Mouse (Mus musculus) B cell, adult (primary cell): ENCODE results near the gene Spsb2. TPM values are rescaled to one million over a fixed set of nuclear protein-coding genes. Genes with fewer than 3 reads are reported as not detected.

Experiments used
- total RNA-seq: library from RNA; stranded (reverse); gene quantifications from 4 replicates; pipeline ENCODE4 v1.2.4, GENCODE M21; 2023; ENCODE audit not compliant: inconsistent age

Spsb2 gene
- 4.3 to 8.0 TPM (median 5.3 TPM) in 4 replicates for total RNA-seq

DNA sequence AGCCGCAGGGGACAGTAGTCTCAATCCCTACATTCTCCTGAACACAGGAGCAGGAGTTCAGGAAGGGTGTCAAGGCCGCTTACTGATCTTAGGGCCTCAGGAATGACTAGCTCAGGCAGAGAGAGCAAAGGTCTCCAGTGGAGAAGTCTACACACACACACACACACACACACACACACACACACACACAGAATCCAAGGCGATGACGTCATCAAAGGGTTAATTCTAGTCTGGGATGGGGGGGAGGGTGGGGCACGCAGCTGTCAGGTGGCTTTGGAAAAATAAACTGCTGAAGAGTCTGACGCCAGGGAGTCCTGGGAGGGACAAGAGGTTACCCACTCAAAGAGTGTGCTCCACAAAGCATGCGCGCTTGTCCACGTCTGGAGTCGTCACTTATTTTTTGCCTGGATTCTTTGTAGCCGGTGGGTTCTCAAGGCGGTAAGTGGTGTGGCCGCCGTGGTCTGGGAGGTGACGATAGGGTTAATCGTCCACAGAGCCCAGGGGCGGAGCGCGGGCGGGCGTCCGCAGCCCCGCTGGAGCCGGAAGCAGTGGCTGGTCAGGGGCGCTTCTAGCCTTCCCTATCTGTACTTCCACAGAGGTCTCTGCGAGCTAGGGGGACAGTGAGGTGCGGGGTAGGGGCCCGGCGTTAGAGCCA, at the start of gene Spsb2:
Gene Spsb2, plus strand, starts transcription at position 304 of the 655 bp plus-strand sequence.

DNA sequence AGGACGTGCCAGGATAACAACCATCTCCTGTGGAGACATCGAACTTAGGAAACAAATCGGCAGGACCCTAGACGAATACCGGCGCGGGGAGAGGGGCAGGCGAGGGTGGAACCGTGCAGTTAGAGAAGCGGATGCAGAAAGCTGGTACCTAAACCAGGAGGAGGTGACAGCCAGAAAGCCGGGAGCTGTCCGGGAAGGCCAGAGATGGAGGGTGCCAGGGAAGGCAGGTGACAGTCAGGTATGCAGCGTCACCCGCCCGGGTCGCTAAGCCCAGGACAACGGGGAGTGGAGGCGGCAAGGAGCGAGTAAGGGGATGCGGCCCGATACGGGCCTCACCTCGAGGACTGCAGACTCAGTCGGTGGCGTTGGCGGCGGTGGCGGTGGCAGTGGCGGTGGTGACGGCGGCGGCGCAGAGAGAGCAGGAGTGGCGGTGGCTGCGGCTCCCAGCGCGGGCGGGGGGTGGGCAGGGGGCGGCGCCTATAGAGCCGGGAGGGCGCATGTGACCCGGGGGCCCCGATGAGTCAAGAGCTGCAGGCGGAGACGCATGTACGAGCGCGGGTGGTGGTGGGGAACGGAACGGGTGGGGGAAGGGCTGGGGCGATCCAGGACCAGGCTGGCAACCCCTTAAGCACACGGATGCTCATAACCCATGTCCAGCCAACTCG, 39.2 kb upstream of the Spsb2 start, which contains the start of gene Eno2:
Gene Eno2, minus strand, starts transcription at position 573 of the 665 bp plus-strand sequence.

DNA sequence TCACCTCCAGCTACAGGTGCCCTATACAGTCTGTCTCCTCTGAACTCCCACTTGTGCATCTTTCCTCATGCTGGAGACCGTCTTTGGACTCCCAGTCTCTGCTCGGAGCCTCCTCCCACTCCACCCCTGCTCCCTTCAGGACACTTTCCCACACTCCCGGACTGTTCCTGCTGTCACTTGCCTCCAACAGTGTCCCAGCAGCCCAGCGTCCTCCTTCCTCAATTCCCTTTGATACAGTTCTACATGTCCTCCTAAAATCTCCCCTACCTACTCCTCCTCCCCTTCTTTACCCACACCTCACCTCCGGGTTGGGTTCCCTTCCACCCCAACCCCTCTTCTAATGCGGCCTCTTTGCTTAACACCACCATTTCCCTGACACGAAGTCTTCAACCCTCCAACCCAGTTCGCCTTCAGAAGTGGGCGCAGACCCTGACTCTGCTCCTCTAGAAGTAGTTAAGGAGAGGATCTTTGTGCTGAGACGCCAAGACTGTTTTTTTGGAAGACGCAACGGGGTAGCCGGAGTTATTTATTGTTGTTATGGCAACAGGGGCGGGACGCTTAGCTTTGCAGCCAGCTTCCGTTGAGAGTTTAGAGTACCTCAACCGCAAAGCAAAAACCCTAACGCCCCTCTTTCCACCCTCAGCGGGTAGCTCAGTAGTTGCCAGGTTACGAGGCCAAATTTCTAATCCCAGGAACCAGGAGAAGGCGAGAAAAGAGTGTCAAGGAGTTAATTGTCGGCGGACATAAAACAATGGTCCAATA, 29.1 kb upstream of the Spsb2 start, which contains the start of gene Lrrc23:
Gene Lrrc23, minus strand, starts transcription at position 506 of the 762 bp plus-strand sequence.

GRCm38 (mm10) chr6:124813933-124814332, 5.5 kb downstream of the Spsb2 start, which contains the start of gene Tpi1:
Gene Tpi1, minus strand, starts transcription at chr6:124814296.

DNA sequence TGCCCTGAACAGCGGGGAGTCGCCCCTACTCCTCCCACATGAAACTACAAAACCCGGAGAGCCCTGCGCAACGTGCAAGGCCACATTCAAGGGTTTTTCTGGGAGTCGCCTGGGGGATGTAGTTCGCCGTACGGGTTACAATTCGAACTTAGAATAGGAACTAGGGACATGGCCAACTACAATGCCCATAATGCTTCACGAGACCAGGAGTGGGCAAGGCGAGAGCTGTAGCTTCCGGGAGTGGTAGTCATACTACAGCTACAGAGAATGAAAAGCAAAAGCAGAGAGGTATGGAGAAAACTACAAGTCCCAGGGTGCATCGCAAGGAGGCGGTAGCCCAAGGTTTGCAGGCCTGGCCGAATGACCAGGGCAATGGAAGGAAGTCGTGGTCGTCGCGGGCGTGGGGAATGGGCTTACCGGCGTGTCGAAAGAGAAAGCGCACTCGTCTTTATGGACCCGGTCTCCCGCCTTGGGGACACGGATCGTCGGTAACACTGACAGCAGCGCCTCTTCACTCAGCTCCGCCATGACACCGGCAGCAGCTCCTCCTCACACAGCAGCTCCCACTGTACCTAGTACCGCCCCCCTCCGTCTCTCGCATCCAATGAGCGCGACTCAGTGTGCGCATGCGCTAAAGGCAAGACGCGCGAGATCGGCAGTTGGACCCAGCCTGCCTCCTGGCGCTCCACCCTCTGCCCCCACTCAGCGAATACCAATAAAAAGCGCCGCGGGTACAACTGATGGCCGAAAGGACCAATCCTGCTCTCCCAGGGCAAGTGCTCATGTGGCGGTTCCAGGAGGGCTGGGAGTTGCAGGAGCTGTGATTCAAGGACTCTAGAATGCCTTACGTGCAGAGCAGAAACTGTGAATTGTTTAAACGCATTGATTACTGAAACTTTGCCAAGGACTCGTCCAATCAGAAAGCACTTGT, 20.7 kb downstream of the Spsb2 start, which contains the start of the genes Usp5 and Cdca3:
Gene Usp5, minus strand, starts transcription at position 617 of the 931 bp plus-strand sequence.
Gene Cdca3, plus strand, starts transcription at position 680 of the 931 bp plus-strand sequence.

GRCm38 (mm10) chr6:124840241-124841167, 32.0 kb downstream of the Spsb2 start, which contains the start of gene Gnb3:
Gene Gnb3, minus strand, starts transcription at chr6:124840275.

GRCm38 (mm10) chr6:124856916-124857839, 48.7 kb downstream of the Spsb2 start, which contains the start of gene P3h3:
Gene P3h3, minus strand, starts transcription at chr6:124857752.

Other genes starting within 250 kb of the Spsb2 start
- gene C1rb, start 238.4 kb upstream of the Spsb2 start, total RNA-seq = not detected in 4 replicates
- gene C1s2, start 172.6 kb upstream of the Spsb2 start, total RNA-seq = not detected in 4 replicates
- gene Lpcat3, start 145.6 kb upstream of the Spsb2 start, total RNA-seq = 44.7 to 51.8 TPM (median 50.1 TPM) in 4 replicates
- gene Emg1, start 96.5 kb upstream of the Spsb2 start, total RNA-seq = 116 to 132 TPM (median 125 TPM) in 4 replicates
- gene Phb2, start 96.3 kb upstream of the Spsb2 start, total RNA-seq = 223 to 242 TPM (median 231 TPM) in 4 replicates
- 597 to 656 TPM (median 630 TPM) in 4 replicates for gene Ptpn6, start 69.9 kb upstream of the Spsb2 start, total RNA-seq
- 253 to 263 TPM (median 258 TPM) in 4 replicates for gene Grcc10, start 67.3 kb upstream of the Spsb2 start, total RNA-seq
- gene Gm45234, start 52.6 kb upstream of the Spsb2 start, total RNA-seq = 0.16 to 2.3 TPM in 2 of 4 replicates, not detected in the others
- 21.1 to 30.7 TPM (median 28.7 TPM) in 4 replicates for gene Atn1, start 52.1 kb upstream of the Spsb2 start, total RNA-seq
- gene Eno2, start 39.0 kb upstream of the Spsb2 start, total RNA-seq = 3.9 to 7.0 TPM (median 6.0 TPM) in 4 replicates
- 3.5 to 4.3 TPM (median 3.9 TPM) in 4 replicates for gene Lrrc23, start 28.9 kb upstream of the Spsb2 start, total RNA-seq
- 53.5 to 62.9 TPM (median 57.4 TPM) in 4 replicates for gene Tpi1, start 5.6 kb downstream of the Spsb2 start, total RNA-seq
- gene Usp5, start 20.8 kb downstream of the Spsb2 start, total RNA-seq = 67.6 to 86.7 TPM (median 79.3 TPM) in 4 replicates
- gene Cdca3, start 20.9 kb downstream of the Spsb2 start, total RNA-seq = 2.7 to 6.3 TPM (median 4.4 TPM) in 4 replicates
- 0.29 to 0.30 TPM in 2 of 4 replicates, not detected in the others for gene Gnb3, start 31.6 kb downstream of the Spsb2 start, total RNA-seq
- gene P3h3, start 49.1 kb downstream of the Spsb2 start, total RNA-seq = 0.19 to 0.51 TPM in 2 of 4 replicates, not detected in the others
- gene Gpr162, start 55.3 kb downstream of the Spsb2 start, total RNA-seq = 0.51 to 0.99 TPM (median 0.79 TPM) in 4 replicates
- gene Cd4, start 79.6 kb downstream of the Spsb2 start, total RNA-seq = 0.35 to 0.93 TPM (median 0.60 TPM) in 4 replicates
- 0.26 to 0.69 TPM (median 0.48 TPM) in 4 replicates for gene Lag3, start 103.0 kb downstream of the Spsb2 start, total RNA-seq
- 42.1 to 57.3 TPM (median 46.3 TPM) in 4 replicates for gene Ptms, start 111.4 kb downstream of the Spsb2 start, total RNA-seq
- gene Mlf2, start 122.7 kb downstream of the Spsb2 start, total RNA-seq = 97.3 to 112 TPM (median 105 TPM) in 4 replicates
- 51.9 to 60.4 TPM (median 54.0 TPM) in 4 replicates for gene Cops7a, start 156.9 kb downstream of the Spsb2 start, total RNA-seq
- 0.22 to 0.58 TPM (median 0.24 TPM) in 3 of 4 replicates, not detected in the other for gene Pianp, start 188.0 kb downstream of the Spsb2 start, total RNA-seq
- 93.2 to 96.8 TPM (median 95.4 TPM) in 4 replicates for gene Zfp384, start 200.5 kb downstream of the Spsb2 start, total RNA-seq
- gene Ing4, start 231.1 kb downstream of the Spsb2 start, total RNA-seq = 78.0 to 92.0 TPM (median 85.9 TPM) in 4 replicates
- 11.9 to 20.6 TPM (median 13.3 TPM) in 4 replicates for gene Acrbp, start 241.0 kb downstream of the Spsb2 start, total RNA-seq